Mouse (Mus musculus) embryo, embryonic 10 days (tissue): Measurements from ENCODE around the gene Btbd9.

ENCODE experiments used
- DNase-seq: peaks from one replicate; pipeline ENCODE4 v3.0.0-alpha.2; 2015; ENCODE audit warnings: low spot score

The Btbd9 gene

GRCm38 (mm10) chr17:30241720-30242322, 334.5 kb downstream of the Btbd9 start:
- DNase-seq: no peak

GRCm38 (mm10) chr17:30241061-30241460, 335.2 kb downstream of the Btbd9 start:
- no peak for DNase-seq

GRCm38 (mm10) chr17:30240659-30241058, 335.6 kb downstream of the Btbd9 start:
- no peak for DNase-seq

GRCm38 (mm10) chr17:30239458-30239857, 336.8 kb downstream of the Btbd9 start:
- DNase-seq: no peak

- DNase-seq: no peak
These were observed 338.7 kb downstream of the Btbd9 start for GRCm38 (mm10) chr17:30237600-30237999.

- DNase-seq: no peak
These were observed 339.7 kb downstream of the Btbd9 start for GRCm38 (mm10) chr17:30236611-30237010.

GRCm38 (mm10) chr17:30235380-30235779, 340.9 kb downstream of the Btbd9 start:
- DNase-seq: no peak

- DNase-seq: peak; percentile 57
These were observed 343.6 kb downstream of the Btbd9 start for GRCm38 (mm10) chr17:30232698-30233097.

- DNase-seq: no peak
These were observed 344.8 kb downstream of the Btbd9 start for GRCm38 (mm10) chr17:30231483-30231882.

GRCm38 (mm10) chr17:30230428-30230827, 345.9 kb downstream of the Btbd9 start:
- DNase-seq: no peak

GRCm38 (mm10) chr17:30228439-30229215, 347.7 kb downstream of the Btbd9 start:
- no peak for DNase-seq

GRCm38 (mm10) chr17:30225030-30225740, 351.1 kb downstream of the Btbd9 start:
- DNase-seq: peak; percentile 62

GRCm38 (mm10) chr17:30222837-30223236, 353.5 kb downstream of the Btbd9 start:
- DNase-seq: no peak

- DNase-seq: no peak
These were observed 353.9 kb downstream of the Btbd9 start for GRCm38 (mm10) chr17:30222361-30222760.

GRCm38 (mm10) chr17:30221677-30222076, 354.6 kb downstream of the Btbd9 start:
- no peak for DNase-seq

GRCm38 (mm10) chr17:30215741-30216140, 360.5 kb downstream of the Btbd9 start:
- DNase-seq: no peak

- no peak for DNase-seq
These were observed 361.9 kb downstream of the Btbd9 start for GRCm38 (mm10) chr17:30214393-30214792.

- DNase-seq: no peak
These were observed 362.9 kb downstream of the Btbd9 start for GRCm38 (mm10) chr17:30213371-30213770.

- DNase-seq: no peak
These were observed 363.6 kb downstream of the Btbd9 start for GRCm38 (mm10) chr17:30212647-30213046.

GRCm38 (mm10) chr17:30210936-30211335, 365.4 kb downstream of the Btbd9 start:
- no peak for DNase-seq

GRCm38 (mm10) chr17:30210262-30210661, 366.0 kb downstream of the Btbd9 start:
- DNase-seq: no peak

GRCm38 (mm10) chr17:30205062-30205825, 371.0 kb downstream of the Btbd9 start:
- no peak for DNase-seq
